Mouse (Mus musculus) stomach, embryonic 14.5 days (tissue): ENCODE data around the gene Dpf3. TPM values are rescaled to one million over a fixed set of nuclear protein-coding genes. Genes with fewer than 3 reads are reported as not detected.

Source experiments
- ATAC-seq: fragments of 200-750 bp; cut with Nextera tagmentation; 2 replicates; pipeline ENCODE4 v1.8.0; 2017; ENCODE audit warnings: low read depth, moderate TSS enrichment; ENCODE audit not compliant: insufficient number of reproducible peaks, insufficient read depth, low FRiP score
- H3K27ac ChIP-seq: fragments of 300-500 bp; sonication (generic); 2 replicates; pipeline ENCODE4 v1.5.1; 2014; ENCODE audit warnings: mild to moderate bottlenecking, low read length, moderate library complexity, mixed read lengths
- H3K27me3 ChIP-seq: fragments of 300-500 bp; sonication (generic); 2 replicates; pipeline ENCODE4 v1.6.1; 2014; ENCODE audit warnings: low read length, control low read depth, mixed read lengths; ENCODE audit not compliant: control insufficient read depth, insufficient read depth
- H3K36me3 ChIP-seq: fragments of 300-500 bp; sonication (generic); 2 replicates; pipeline ENCODE4 v1.6.1; 2014; ENCODE audit warnings: mild to moderate bottlenecking, control low read depth, low read length, moderate library complexity, mixed read lengths; ENCODE audit not compliant: control insufficient read depth, insufficient read depth
- H3K4me1 ChIP-seq: fragments of 300-500 bp; sonication (generic); 2 replicates; pipeline ENCODE4 v1.6.1; 2014; ENCODE audit warnings: low read length, control low read depth, mixed read lengths; ENCODE audit not compliant: control insufficient read depth, insufficient read depth
- H3K4me2 ChIP-seq: fragments of 300-500 bp; sonication (generic); replicated peaks from 2 replicates; pipeline ENCODE4 v1.6.1; 2014; ENCODE audit warnings: low read depth, low read length, control low read depth
- H3K4me3 ChIP-seq: fragments of 300-500 bp; sonication (generic); 2 replicates; pipeline ENCODE4 v1.5.1; 2014; ENCODE audit warnings: low read depth, low read length, control low read depth
- H3K9ac ChIP-seq: fragments of 300-500 bp; sonication (generic); replicated peaks from 2 replicates; pipeline ENCODE4 v1.6.1; 2014; ENCODE audit warnings: low read depth, mild to moderate bottlenecking, control low read depth, low read length, moderate library complexity, mixed read lengths
- H3K9me3 ChIP-seq: fragments of 300-500 bp; sonication (generic); 2 replicates; pipeline ENCODE4 v1.6.1; 2016; ENCODE audit warnings: low read depth, low read length, control low read depth; ENCODE audit not compliant: control insufficient read depth
- WGBS: fragments of 180-500 bp; shearing (Covaris S2); extraction: QIAGEN DNeasy Blood & Tissue Kit; methylation state at CpG from one replicate; pipeline ENCODE4 v1.1.7; 2014; 5-methylcytosine and 5-hydroxymethylcytosine counted together
- polyA plus RNA-seq: library from polyadenylated mRNA; unstranded; fragments of >200 nt; fragmentation: Nextera tagmentation; extraction: Ambion mirVana; gene quantifications from 2 replicates; pipeline ENCODE4 v1.2.1, GENCODE M21; 2014

The Dpf3 gene
- polyA plus RNA-seq, 1 experiment from 2014 or later = 4.1 TPM

DNA sequence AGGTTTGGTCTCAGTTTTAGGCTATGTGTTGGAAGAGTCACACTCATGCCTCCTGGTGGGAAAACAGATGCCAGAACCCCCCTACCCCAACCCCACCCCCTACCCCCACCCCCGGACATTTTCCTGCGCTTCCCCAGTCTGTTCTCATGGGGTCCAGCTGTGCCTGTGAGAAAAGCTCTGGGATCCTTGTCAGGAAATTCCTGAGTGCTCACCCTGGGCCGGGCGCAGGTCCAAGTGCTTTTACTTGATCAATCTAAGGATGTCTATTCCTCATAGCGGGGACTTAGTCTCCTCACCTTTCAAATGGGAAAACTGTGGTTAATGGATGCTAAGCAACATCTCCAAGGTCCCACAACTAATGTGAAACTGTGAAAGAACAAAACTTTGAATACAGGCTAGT is 25.7 kb upstream of the Dpf3 start:
- Histone ChIP-seq H3K36me3 (no peaks in the 10 kb centered on the region), H3K9ac (no peak overlapping the region), H3K27me3 (no peaks in the 10 kb centered on the region), H3K9me3 (no peaks in the 10 kb centered on the region), H3K4me1 (peaks cover 6% of the 10 kb centered on the region; the same call in 1 of the 2 replicates), H3K4me2 (no peak overlapping the region), H3K27ac (no peak overlapping the region), H3K4me3 (no peak overlapping the region)
- peak; percentile 64; the same call in 1 of the 2 replicates for ATAC-seq
- WGBS = 14% methylated on average over 5 of the region's 5 CpGs

- Histone ChIP-seq H3K4me2 (no peak overlapping the region), H3K9me3 (no peaks in the 10 kb centered on the region), H3K36me3 (no peaks in the 10 kb centered on the region), H3K9ac (no peak overlapping the region), H3K4me3 (no peak overlapping the region), H3K27ac (no peak overlapping the region), H3K27me3 (no peaks in the 10 kb centered on the region), H3K4me1 (peaks cover 6% of the 10 kb centered on the region; the same call in 1 of the 2 replicates)
- 27% methylated on average over 4 of the region's 4 CpGs for WGBS
- no peak for ATAC-seq
Observed at GRCm38 (mm10) chr12:83512783-83513182, 25.3 kb upstream of the Dpf3 start.

- Histone ChIP-seq H3K4me1 (peaks cover 6% of the 10 kb centered on the region; the same call in 1 of the 2 replicates), H3K27ac (no peak overlapping the region), H3K27me3 (no peaks in the 10 kb centered on the region), H3K4me2 (no peak overlapping the region), H3K36me3 (no peaks in the 10 kb centered on the region), H3K9me3 (no peaks in the 10 kb centered on the region), H3K9ac (no peak overlapping the region), H3K4me3 (no peak overlapping the region)
- WGBS = 76% methylated on average over 5 of the region's 5 CpGs
- ATAC-seq = no peak
Observed at GRCm38 (mm10) chr12:83510586-83510985, 23.1 kb upstream of the Dpf3 start.

- Histone ChIP-seq H3K36me3 (no peaks in the 10 kb centered on the region), H3K27ac (no peak overlapping the region), H3K4me3 (no peak overlapping the region), H3K4me2 (no peak overlapping the region), H3K27me3 (no peaks in the 10 kb centered on the region), H3K9me3 (no peaks in the 10 kb centered on the region), H3K4me1 (no peaks in the 10 kb centered on the region), H3K9ac (no peak overlapping the region)
- no peak for ATAC-seq
- WGBS = 67% methylated on average over 10 of the region's 10 CpGs
Observed at GRCm38 (mm10) chr12:83506543-83506942, 19.0 kb upstream of the Dpf3 start.

- Histone ChIP-seq H3K36me3 (no peaks in the 10 kb centered on the region), H3K9ac (no peak overlapping the region), H3K27me3 (no peaks in the 10 kb centered on the region), H3K9me3 (no peaks in the 10 kb centered on the region), H3K4me1 (no peaks in the 10 kb centered on the region), H3K4me3 (no peak overlapping the region), H3K4me2 (no peak overlapping the region), H3K27ac (no peak overlapping the region)
- no peak for ATAC-seq
- WGBS = 7% methylated on average over 9 of the region's 9 CpGs
Observed at GRCm38 (mm10) chr12:83502190-83502589, 14.7 kb upstream of the Dpf3 start.

GRCm38 (mm10) chr12:83499256-83499655 is 11.7 kb upstream of the Dpf3 start:
- H3K4me3 ChIP-seq = no peak overlapping the region
- H3K27ac ChIP-seq = no peak overlapping the region
- H3K9me3 ChIP-seq = no peaks in the 10 kb centered on the region
- WGBS = 70% methylated on average over 5 of the region's 5 CpGs
- no peaks in the 10 kb centered on the region for H3K36me3 ChIP-seq
- H3K4me2 ChIP-seq = no peak overlapping the region
- no peaks in the 10 kb centered on the region for H3K27me3 ChIP-seq
- no peak overlapping the region for H3K9ac ChIP-seq
- H3K4me1 ChIP-seq = no peaks in the 10 kb centered on the region
- ATAC-seq = no peak

GRCm38 (mm10) chr12:83497959-83498358 is 10.4 kb upstream of the Dpf3 start:
- WGBS = 83% methylated on average over 3 of the region's 3 CpGs
- H3K4me2 ChIP-seq = no peak overlapping the region
- no peaks in the 10 kb centered on the region for H3K27me3 ChIP-seq
- ATAC-seq = no peak
- H3K9ac ChIP-seq = no peak overlapping the region
- no peak overlapping the region for H3K4me3 ChIP-seq
- H3K27ac ChIP-seq = no peak overlapping the region
- no peaks in the 10 kb centered on the region for H3K36me3 ChIP-seq
- no peaks in the 10 kb centered on the region for H3K4me1 ChIP-seq
- no peaks in the 10 kb centered on the region for H3K9me3 ChIP-seq

DNA sequence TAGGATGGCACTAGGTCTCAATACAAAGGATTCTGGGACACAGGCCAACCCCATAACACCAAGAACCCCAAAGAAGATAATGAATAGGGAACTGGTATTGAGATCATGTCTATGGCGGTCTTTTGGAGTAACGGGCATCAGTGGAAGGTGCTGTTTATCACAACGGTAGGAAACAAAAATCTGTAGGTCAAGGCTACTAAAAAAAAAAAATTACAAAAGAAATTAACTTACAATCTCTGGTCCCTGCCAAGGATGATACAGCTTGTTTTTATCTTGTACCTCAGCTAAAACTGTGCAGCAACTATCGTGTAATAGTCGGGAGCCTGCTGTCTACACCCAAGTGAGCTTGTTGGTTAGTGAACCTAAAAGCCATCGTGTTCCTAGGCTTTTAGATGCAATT is 9.2 kb upstream of the Dpf3 start:
- H3K36me3 ChIP-seq = no peaks in the 10 kb centered on the region
- WGBS = 92% methylated on average over 6 of the region's 6 CpGs
- no peak for ATAC-seq
- no peak overlapping the region for H3K9ac ChIP-seq
- no peaks in the 10 kb centered on the region for H3K9me3 ChIP-seq
- no peak overlapping the region for H3K4me2 ChIP-seq
- no peaks in the 10 kb centered on the region for H3K4me1 ChIP-seq
- no peak overlapping the region for H3K27ac ChIP-seq
- H3K4me3 ChIP-seq = no peak overlapping the region
- no peaks in the 10 kb centered on the region for H3K27me3 ChIP-seq

GRCm38 (mm10) chr12:83496336-83496735 is 8.8 kb upstream of the Dpf3 start:
- no peaks in the 10 kb centered on the region for H3K9me3 ChIP-seq
- H3K36me3 ChIP-seq = no peaks in the 10 kb centered on the region
- H3K4me3 ChIP-seq = no peak overlapping the region
- no peak overlapping the region for H3K9ac ChIP-seq
- no peak overlapping the region for H3K4me2 ChIP-seq
- no peaks in the 10 kb centered on the region for H3K27me3 ChIP-seq
- no peaks in the 10 kb centered on the region for H3K4me1 ChIP-seq
- ATAC-seq = no peak
- H3K27ac ChIP-seq = no peak overlapping the region
- 69% methylated on average over 4 of the region's 4 CpGs for WGBS
